Mouse (Mus musculus): Measurements from ENCODE around the gene Tmem80.

DNA sequence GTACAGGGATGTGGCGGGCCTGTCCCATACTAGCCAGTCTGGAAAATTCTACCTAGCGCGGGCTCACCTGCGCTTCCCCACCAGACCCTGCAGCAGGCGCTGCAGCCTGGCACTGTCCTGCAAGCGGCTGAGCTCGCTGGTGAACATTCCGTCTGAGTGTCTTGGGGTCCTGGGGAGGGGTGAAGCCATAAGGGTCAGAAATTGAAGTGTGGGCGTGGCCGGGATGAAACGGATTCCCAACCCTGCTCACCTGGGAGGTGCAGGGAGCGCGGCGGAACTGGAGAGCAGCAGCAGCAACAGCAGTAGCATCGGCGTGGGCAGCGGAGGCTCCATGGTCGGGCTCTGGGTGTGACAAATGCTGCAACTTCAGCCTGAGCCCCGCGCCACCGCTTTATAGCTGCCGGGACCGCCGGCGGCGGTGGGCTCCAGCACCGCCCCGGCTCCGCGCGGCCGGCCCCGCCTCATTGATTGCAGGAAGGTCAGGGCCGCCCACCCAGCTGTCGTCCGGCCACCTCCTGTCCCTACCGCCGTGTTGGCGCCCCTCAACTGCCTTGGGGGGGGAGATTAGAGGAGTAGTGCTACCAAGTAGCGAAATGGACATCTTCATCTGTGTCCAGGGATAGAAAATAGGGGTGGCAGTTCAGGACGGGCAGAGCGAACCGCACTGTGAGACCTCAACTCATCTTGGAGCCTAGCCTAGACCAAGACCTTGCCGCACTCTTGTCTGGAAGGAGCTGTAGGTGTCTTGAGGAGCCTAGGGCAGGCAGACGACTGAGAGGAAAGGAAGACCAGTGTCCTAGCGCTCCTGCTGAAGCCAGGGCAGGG, 48.6 kb upstream of the Tmem80 start, which contains the start of gene Sct:
- 0 out of 2 replicates have a peak, but pooled peaks have one; percentile 28 for TF ChIP-seq CTCF (IDR thresholded peaks at IDR 0.05; ENCODE audit: borderline replicate concordance, insufficient read depth, low read length)
- TF ChIP-seq POLR2A (IDR thresholded peaks at IDR 0.05; ENCODE audit: low read depth, low read length) = no peak
